Mouse (Mus musculus) megakaryocyte, adult 5-6 weeks (primary cell): ENCODE data around the gene Olfr221. TPM values are rescaled to one million over a fixed set of nuclear protein-coding genes. Genes with fewer than 3 reads are reported as not detected.

Experiments
- ATAC-seq: 2 replicates; pipeline ENCODE4 v1.8.0; 2016; ENCODE audit warnings: mild to moderate bottlenecking, inconsistent platforms; ENCODE audit not compliant: poor library complexity, severe bottlenecking
- total RNA-seq, 2 experiments: library from RNA; stranded (forward) in 1 of 2; stranded (reverse) in 1 of 2; fragments of 153-499, 151-499 nt in 1 of 2; fragments of 221-1000, 200-1000 nt in 1 of 2; gene quantifications; 2 replicates each; pipeline versions ENCODE4 v1.2.3 to v1.2.4; 2015 to 2017

The Olfr221 gene
- total RNA-seq, 2 experiments from 2014 or later: not detected

- ATAC-seq: peak; percentile 79
Measured at GRCm38 (mm10) chr14:52019590-52020340, 22.5 kb downstream of the Olfr221 start.

GRCm38 (mm10) chr14:52019051-52019589, 23.1 kb downstream of the Olfr221 start:
- peak; percentile 49 for ATAC-seq

GRCm38 (mm10) chr14:52018248-52019050, 23.8 kb downstream of the Olfr221 start:
- no peak for ATAC-seq

GRCm38 (mm10) chr14:52017662-52018061, 24.6 kb downstream of the Olfr221 start:
- ATAC-seq: no peak

GRCm38 (mm10) chr14:52016625-52017405, 25.4 kb downstream of the Olfr221 start:
- no peak for ATAC-seq

GRCm38 (mm10) chr14:52015445-52016100, 26.7 kb downstream of the Olfr221 start, which contains the start of gene Tmem253:
TSS of gene Tmem253 (plus strand) at chr14:52015658.
- no peak for ATAC-seq

GRCm38 (mm10) chr14:52014761-52015311, 27.4 kb downstream of the Olfr221 start:
- peak; percentile 44 for ATAC-seq

GRCm38 (mm10) chr14:52014271-52014760, 27.9 kb downstream of the Olfr221 start:
- ATAC-seq: no peak

- ATAC-seq: no peak
Measured at GRCm38 (mm10) chr14:52013771-52014219, 28.5 kb downstream of the Olfr221 start.

- ATAC-seq: no peak
Measured at GRCm38 (mm10) chr14:52013021-52013610, 29.1 kb downstream of the Olfr221 start.

- no peak for ATAC-seq
Measured at GRCm38 (mm10) chr14:52012553-52012952, 29.7 kb downstream of the Olfr221 start.

GRCm38 (mm10) chr14:52012085-52012484, 30.2 kb downstream of the Olfr221 start:
- no peak for ATAC-seq

- ATAC-seq: no peak
Measured at GRCm38 (mm10) chr14:52011683-52012082, 30.6 kb downstream of the Olfr221 start.

GRCm38 (mm10) chr14:52010446-52011111, 31.7 kb downstream of the Olfr221 start:
- no peak for ATAC-seq

GRCm38 (mm10) chr14:52009841-52010240, 32.4 kb downstream of the Olfr221 start:
- no peak for ATAC-seq

- ATAC-seq: no peak
Measured at GRCm38 (mm10) chr14:52009361-52009760, 32.9 kb downstream of the Olfr221 start.

- ATAC-seq: peak; percentile 94
Measured at GRCm38 (mm10) chr14:52008321-52009203, 33.7 kb downstream of the Olfr221 start.

GRCm38 (mm10) chr14:52006771-52007170, 35.5 kb downstream of the Olfr221 start:
- no peak for ATAC-seq
